Mouse (Mus musculus): ENCODE measurements around the gene Kif5a.

DNA sequence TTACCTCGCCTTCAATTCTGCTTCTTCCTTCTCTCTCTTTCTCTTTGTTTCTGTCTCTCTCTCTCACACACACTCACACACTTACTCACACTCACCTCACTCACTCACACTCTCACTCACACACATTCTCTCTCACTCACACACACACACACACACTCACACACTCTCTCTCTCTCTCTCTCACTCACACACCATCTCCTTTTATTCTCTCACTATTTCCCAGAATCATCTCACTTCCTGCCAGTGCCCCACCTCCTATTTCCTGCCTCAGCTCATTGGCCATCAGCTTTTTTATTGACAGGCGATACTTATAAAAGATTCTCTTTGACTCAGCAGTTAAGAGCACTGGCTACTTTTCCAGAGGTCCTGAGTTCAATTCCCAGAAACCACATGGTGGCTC lies 44.8 kb downstream of the Kif5a start:
- TF ChIP-seq CTCF (conservative IDR thresholded peaks at IDR 0.05; ENCODE audit: low read length) (no peak), POU5F1 (IDR thresholded peaks at IDR 0.05; ENCODE audit: borderline replicate concordance, low read length) (no peak)
